Mouse (Mus musculus) gastrocnemius, adult 2 months (tissue): ENCODE data around the gene Clns1a. TPM values are rescaled to one million over a fixed set of nuclear protein-coding genes. Genes with fewer than 3 reads are reported as not detected.

Experiments
- DNase-seq: peaks from one replicate; pipeline ENCODE4 v3.0.0; 2022
- H3K27ac ChIP-seq: fragments of 200-600 bp; 2 replicates; pipeline ENCODE4 v1.8.1; 2022; ENCODE audit warnings: mild to moderate bottlenecking
- H3K4me3 ChIP-seq: fragments of 200-600 bp; 2 replicates; pipeline ENCODE4 v1.8.1; 2022; ENCODE audit warnings: mild to moderate bottlenecking, moderate library complexity
- CTCF ChIP-seq: fragments of 200-600 bp; IDR thresholded peaks from 2 replicates; pipeline ENCODE4 v1.8.1; 2022; ENCODE audit warnings: antibody characterized with exemption, mild to moderate bottlenecking, moderate library complexity
- intact Hi-C: fragments of 180-260 bp; cut with DNase I; formaldehyde crosslinking; loops from one replicate; pipeline ENCODE4 v1.15.1; 2025
- total RNA-seq, 2 experiments: library from RNA; stranded (reverse); gene quantifications; 2 replicates each; pipeline ENCODE4 v1.2.3; 2021

Clns1a gene
- total RNA-seq, 2 experiments from 2014 or later: 29.5 to 35.1 TPM

- Histone ChIP-seq H3K4me3 (no peak overlapping the region), H3K27ac (no peak overlapping the region)
- no peak for TF ChIP-seq CTCF
- intact Hi-C loops: no loop called here
- DNase-seq: no peak
Observed at GRCm38 (mm10) chr7:97735021-97735420, 38.6 kb downstream of the Clns1a start.

GRCm38 (mm10) chr7:97735886-97736420 is 39.5 kb downstream of the Clns1a start:
- TF ChIP-seq CTCF: no peak
- Histone ChIP-seq H3K4me3 (peak overlapping the region; percentile 15; the same call in 1 of the 2 replicates), H3K27ac (no peak overlapping the region)
- intact Hi-C loops: no loop called here
- DNase-seq: no peak

- Histone ChIP-seq H3K4me3 (peak overlapping the region; percentile 89), H3K27ac (peak overlapping the region; percentile 82)
- no peak for DNase-seq
- TF ChIP-seq CTCF: no peak
- intact Hi-C loops: no loop called here
Observed at GRCm38 (mm10) chr7:97737256-97737637, 40.8 kb downstream of the Clns1a start.

- DNase-seq: peak; percentile 92
- Histone ChIP-seq H3K4me3 (peak within 1 kb of the TSS; percentile 89), H3K27ac (peak within 1 kb of the TSS; percentile 82)
- intact Hi-C loops: no loop called here
- no peak for TF ChIP-seq CTCF
Observed at GRCm38 (mm10) chr7:97737638-97738456, 41.4 kb downstream of the Clns1a start, which contains the start of gene Aqp11. Gene Aqp11, minus strand, starts transcription at chr7:97738289.

DNA sequence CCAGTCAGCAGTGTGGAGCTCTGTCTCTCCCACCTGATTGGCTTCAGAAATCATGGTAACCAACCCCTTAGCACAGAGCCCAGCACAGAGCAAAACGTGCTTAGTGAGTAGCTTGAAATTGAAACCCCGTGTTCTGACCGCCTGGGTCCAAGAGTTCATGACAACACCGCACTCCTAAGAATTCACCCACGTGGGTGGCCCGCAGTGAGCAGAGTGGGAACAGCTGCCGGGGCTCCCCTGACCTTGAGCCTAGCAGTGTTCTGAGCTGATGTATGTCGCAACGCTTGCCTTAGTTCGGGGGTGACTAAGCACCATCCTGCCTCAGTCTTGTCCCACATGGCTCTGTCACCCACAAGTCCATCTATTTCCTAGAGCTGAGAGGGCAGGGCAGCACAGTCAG is 44.5 kb downstream of the Clns1a start:
- TF ChIP-seq CTCF: no peak
- H3K4me3 ChIP-seq: no peak overlapping the region
- no peak overlapping the region for H3K27ac ChIP-seq
- intact Hi-C loops: loop anchor here (10.0 kb wide), 1 partner anchor 344 kb away; no protein-coding TSS in a partner anchor
- no peak for DNase-seq

- no peak for DNase-seq
- Histone ChIP-seq H3K4me3 (no peak overlapping the region), H3K27ac (no peak overlapping the region)
- intact Hi-C loops: loop anchor here (10.0 kb wide), 1 partner anchor 343 kb away; no protein-coding TSS in a partner anchor
- no peak for TF ChIP-seq CTCF
Observed at GRCm38 (mm10) chr7:97741756-97742291, 45.4 kb downstream of the Clns1a start.

- peak; percentile 92 for TF ChIP-seq CTCF
- intact Hi-C loops: loop anchor here (1.0 to 10.0 kb wide), 2 partner anchors 232 to 340 kb away; no protein-coding TSS in a partner anchor
- peak; percentile 69 for DNase-seq
- Histone ChIP-seq H3K4me3 (no peak overlapping the region), H3K27ac (no peak overlapping the region)
Observed at GRCm38 (mm10) chr7:97745299-97745698, 48.9 kb downstream of the Clns1a start.

DNA sequence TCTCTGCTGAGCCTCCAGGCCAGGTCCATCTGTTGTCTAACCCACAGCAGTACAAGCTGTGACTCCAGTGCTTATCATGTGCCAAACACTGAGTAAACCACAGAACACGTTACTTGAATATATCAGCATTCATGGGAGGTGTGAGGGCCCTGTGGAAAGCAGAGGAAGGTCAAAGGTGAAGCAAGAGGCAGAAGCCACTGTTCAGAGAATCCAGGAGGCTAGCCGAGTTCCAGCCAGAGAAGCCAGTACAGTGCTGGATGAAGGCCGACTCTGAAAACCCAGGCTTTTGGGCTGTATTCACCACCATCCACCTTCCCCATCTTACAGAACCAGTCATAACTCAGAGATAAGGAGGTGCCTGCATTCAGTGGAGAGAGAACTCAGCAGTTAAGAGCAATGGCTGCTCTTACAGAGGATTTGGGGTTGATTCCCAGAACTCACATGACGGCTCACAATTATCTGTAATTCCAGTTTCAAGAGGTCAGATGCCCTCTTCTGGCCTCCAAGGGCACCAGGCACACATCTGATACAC is 50.8 kb downstream of the Clns1a start:
- DNase-seq: no peak
- H3K4me3 ChIP-seq: no peak overlapping the region
- intact Hi-C loops: loop anchor here (2.0 to 10.0 kb wide), 2 partner anchors 96 to 338 kb away; no protein-coding TSS in a partner anchor

GRCm38 (mm10) chr7:97747787-97748497 is 51.5 kb downstream of the Clns1a start:
- intact Hi-C loops: loop anchor here (2.0 to 10.0 kb wide), 2 partner anchors 95 to 337 kb away; no protein-coding TSS in a partner anchor
- H3K27ac ChIP-seq: peak overlapping the region; percentile 87
- DNase-seq: peak; percentile 89
- peak overlapping the region; percentile 65 for H3K4me3 ChIP-seq
- peak; percentile 92 for TF ChIP-seq CTCF

More for the DNA sequence above, 50.8 kb downstream of the Clns1a start:
- TF ChIP-seq CTCF: no peak
- no peak overlapping the region for H3K27ac ChIP-seq

DNA sequence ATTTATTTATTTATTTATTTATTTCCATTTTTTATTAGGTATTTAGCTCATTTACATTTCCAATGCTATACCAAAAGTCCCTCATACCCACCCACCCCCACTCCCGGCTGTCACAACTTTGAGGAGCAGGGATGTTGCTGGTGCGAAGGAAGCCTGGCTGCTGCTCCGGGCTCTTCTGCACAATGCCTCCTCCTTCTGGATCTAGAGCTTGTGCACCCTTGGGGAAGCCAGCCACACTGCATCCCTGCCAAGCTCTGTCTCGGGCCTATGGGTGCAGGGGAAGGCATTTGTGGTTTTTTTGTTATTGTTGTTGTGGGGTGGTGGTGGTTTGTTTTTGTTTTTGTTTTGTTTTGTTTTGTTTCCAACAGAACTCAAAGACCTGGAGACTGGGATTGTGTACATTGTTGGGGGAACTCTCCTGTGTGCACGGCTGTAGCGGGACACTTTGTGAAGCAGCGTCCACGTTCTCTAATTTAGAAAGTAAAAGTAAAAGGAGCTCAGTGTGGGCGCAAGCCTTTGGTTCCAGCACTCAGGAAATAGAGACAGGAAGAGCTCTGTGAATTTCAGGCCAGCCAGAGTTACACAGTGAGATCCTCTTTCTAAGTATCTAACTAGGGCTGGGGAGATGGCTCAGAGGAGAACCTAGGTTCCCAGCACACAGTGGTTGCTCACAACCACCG is 52.2 kb downstream of the Clns1a start:
- intact Hi-C loops: loop anchor here (10.0 kb wide), 1 partner anchor 336 kb away; no protein-coding TSS in a partner anchor
- peak overlapping the region; percentile 87 for H3K27ac ChIP-seq
- DNase-seq: peak; percentile 41

DNA sequence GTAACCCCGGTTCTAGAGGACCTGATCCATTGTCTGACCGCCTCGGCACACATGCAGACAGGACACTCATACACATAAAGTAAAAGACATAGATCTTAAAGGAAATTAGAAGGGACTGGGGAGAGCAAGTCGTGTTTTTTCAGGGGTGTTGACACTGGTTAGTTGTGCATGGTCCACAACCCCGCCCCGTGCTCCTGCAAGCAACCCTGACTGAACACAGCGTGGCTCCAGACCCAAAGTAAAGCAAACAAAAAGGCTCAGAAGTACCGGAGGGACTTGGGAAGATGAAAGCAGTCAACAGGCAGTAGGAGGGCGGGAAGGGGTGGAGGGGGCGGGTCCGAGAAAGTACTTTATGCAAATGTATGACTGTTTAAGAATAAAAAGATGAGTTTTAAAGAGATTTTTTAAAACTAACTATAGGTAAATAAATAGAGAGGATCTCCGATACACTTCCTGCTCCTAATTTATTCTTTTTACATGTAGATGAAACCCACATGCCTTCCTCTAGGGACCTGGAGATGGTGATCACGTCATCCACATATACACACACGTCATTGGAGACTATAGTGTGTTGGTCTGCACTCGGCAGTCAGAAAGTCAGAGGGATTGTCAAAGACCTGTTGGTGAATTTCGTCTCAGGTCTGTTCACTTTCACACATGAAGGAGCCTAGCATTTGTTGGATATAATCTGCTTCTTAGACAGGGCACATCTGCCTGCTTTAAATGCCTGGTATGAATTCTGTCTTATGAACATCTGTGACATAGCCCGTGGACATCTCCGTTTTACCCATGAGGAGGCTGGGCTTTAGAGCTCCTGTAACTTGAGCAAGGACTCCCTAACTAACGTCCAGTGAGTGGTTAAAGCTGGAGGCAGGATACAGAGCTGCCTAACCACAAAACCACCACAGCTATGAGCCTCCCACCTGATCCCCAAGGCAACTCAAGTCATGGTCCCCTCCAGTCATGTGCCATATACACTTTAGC is 53.1 kb downstream of the Clns1a start:
- TF ChIP-seq CTCF: no peak
- peak overlapping the region; percentile 65 for H3K4me3 ChIP-seq
- peak overlapping the region; percentile 87 for H3K27ac ChIP-seq
- DNase-seq: peak; percentile 35
- intact Hi-C loops: loop anchor here (10.0 kb wide), 1 partner anchor 335 kb away; no protein-coding TSS in a partner anchor

More for the DNA sequence above, 52.2 kb downstream of the Clns1a start:
- H3K4me3 ChIP-seq: peak overlapping the region; percentile 65
- TF ChIP-seq CTCF: no peak
